Mouse (Mus musculus): ENCODE measurements around the gene Gm49630. TPM values are rescaled to one million over a fixed set of nuclear protein-coding genes. Genes with fewer than 3 reads are reported as not detected.
A peak's percentile ranks its signal among the peaks of the same experiment; 100 is the strongest.
"Not testable (repeated sequence)": the region's sequence is repeated elsewhere in the genome, so short reads cannot be mapped to it uniquely, and the experiment has no call there.

Gm49630 gene
- not detected in 2 replicates for polyA plus RNA-seq (2014; fragmentation: Nextera tagmentation; extraction: Ambion mirVana)

- H3K27me3 ChIP-seq (ENCODE audit: control insufficient read depth, insufficient read depth, low read length); H3K9ac ChIP-seq (ENCODE audit: low read length); H3K4me3 ChIP-seq (ENCODE audit: low read depth, low read length); H3K27ac ChIP-seq (ENCODE audit: low read depth, low read length); H3K4me2 ChIP-seq (ENCODE audit: low read depth, low read length, severe bottlenecking); H3K9me3 ChIP-seq (ENCODE audit: control insufficient read depth, low read length); H3K4me1 ChIP-seq (replicated peaks; ENCODE audit: control insufficient read depth, insufficient read depth, low read length); DNase-seq (ENCODE audit: low spot score); H3K36me3 ChIP-seq (ENCODE audit: control insufficient read depth, insufficient read depth, low read length); ATAC-seq (replicated peaks; ENCODE audit: low FRiP score): not testable (repeated sequence)
- WGBS: 80% methylated on average over 1 of the region's 5 CpGs
Measured at GRCm38 (mm10) chr17:7371879-7372278, at the start of gene Gm49630. Gene Gm49630 (minus strand): TSS chr17:7371979.

- WGBS: 9% methylated on average over 2 of the region's 3 CpGs
- not testable (repeated sequence) for H3K4me2 ChIP-seq (ENCODE audit: low read depth, low read length, severe bottlenecking); H3K27me3 ChIP-seq (ENCODE audit: control insufficient read depth, insufficient read depth, low read length); H3K36me3 ChIP-seq (ENCODE audit: control insufficient read depth, insufficient read depth, low read length); DNase-seq (ENCODE audit: low spot score); H3K4me1 ChIP-seq (replicated peaks; ENCODE audit: control insufficient read depth, insufficient read depth, low read length); H3K4me3 ChIP-seq (ENCODE audit: low read depth, low read length); H3K9me3 ChIP-seq (ENCODE audit: control insufficient read depth, low read length); H3K9ac ChIP-seq (ENCODE audit: low read length); H3K27ac ChIP-seq (ENCODE audit: low read depth, low read length)
- ATAC-seq (replicated peaks; ENCODE audit: low FRiP score): peak; percentile 75
Measured at GRCm38 (mm10) chr17:7420191-7420973, 48.6 kb upstream of the Gm49630 start.

DNA sequence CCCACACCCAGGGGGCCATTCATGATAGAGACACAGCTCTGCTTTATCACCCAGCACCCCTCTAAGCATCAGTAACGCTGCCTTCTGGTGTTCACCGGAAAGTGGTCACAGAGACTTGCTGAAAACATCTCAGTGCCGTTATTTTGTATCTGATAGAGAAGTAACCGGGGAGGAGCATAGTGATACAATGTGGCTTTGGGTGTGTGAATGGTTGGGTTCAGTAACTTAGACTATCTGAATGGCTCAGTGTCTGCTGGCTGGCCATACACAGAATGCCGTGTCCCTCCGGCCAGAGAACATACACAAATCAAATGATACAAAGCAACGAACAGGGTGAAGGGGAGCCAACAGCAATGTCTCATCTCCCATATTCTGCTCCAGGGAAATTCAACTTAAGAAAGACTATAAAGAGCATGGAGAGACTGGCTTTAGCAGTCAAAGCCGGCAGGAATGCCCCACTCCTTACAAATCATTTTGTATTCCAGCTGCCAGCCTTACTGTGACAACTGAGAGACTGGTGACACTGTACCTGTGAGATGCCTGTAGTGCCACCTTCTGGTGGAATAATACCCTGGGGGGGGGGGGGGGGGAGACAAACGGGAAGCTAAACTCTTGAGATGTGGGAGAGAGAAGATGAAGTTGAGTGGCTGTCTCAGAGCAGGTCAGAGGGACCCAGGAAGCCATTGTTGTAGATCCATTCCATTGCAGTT lies 43.0 kb upstream of the Gm49630 start:
- H3K9me3 ChIP-seq (ENCODE audit: control insufficient read depth, low read length); ATAC-seq (replicated peaks; ENCODE audit: low FRiP score); H3K4me1 ChIP-seq (replicated peaks; ENCODE audit: control insufficient read depth, insufficient read depth, low read length); DNase-seq (ENCODE audit: low spot score); H3K36me3 ChIP-seq (ENCODE audit: control insufficient read depth, insufficient read depth, low read length); H3K4me3 ChIP-seq (ENCODE audit: low read depth, low read length); H3K27me3 ChIP-seq (ENCODE audit: control insufficient read depth, insufficient read depth, low read length); H3K4me2 ChIP-seq (ENCODE audit: low read depth, low read length, severe bottlenecking); H3K27ac ChIP-seq (ENCODE audit: low read depth, low read length); H3K9ac ChIP-seq (ENCODE audit: low read length): not testable (repeated sequence)
- WGBS: 95% methylated on average over 7 of the region's 9 CpGs

DNA sequence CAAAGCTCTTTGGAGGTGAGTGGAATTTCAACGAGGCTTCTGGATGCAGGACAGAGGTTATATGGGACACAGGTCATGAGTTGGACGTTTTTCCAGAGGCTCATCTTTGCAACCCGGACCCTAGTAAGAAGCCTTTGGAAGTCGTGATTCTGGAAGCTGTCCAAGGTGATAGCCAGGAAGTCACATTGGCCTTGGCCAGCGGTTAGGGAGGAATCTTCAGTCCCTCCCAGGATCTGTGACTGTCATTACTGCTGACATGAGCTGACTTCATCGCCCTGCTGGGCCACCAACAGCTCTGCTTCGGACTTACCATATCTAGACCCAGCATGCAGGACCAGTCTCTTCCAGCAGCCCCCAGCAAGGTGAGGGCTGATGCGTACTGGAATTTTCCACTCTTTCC lies 41.6 kb upstream of the Gm49630 start:
- H3K9ac ChIP-seq (ENCODE audit: low read length); H3K9me3 ChIP-seq (ENCODE audit: control insufficient read depth, low read length); H3K36me3 ChIP-seq (ENCODE audit: control insufficient read depth, insufficient read depth, low read length); H3K4me3 ChIP-seq (ENCODE audit: low read depth, low read length); ATAC-seq (replicated peaks; ENCODE audit: low FRiP score); H3K4me2 ChIP-seq (ENCODE audit: low read depth, low read length, severe bottlenecking); DNase-seq (ENCODE audit: low spot score); H3K4me1 ChIP-seq (replicated peaks; ENCODE audit: control insufficient read depth, insufficient read depth, low read length); H3K27ac ChIP-seq (ENCODE audit: low read depth, low read length); H3K27me3 ChIP-seq (ENCODE audit: control insufficient read depth, insufficient read depth, low read length): not testable (repeated sequence)
- 77% methylated on average over 8 of the region's 8 CpGs for WGBS

- not testable (repeated sequence) for H3K4me2 ChIP-seq (ENCODE audit: low read depth, low read length, severe bottlenecking); DNase-seq (ENCODE audit: low spot score); H3K27ac ChIP-seq (ENCODE audit: low read depth, low read length); H3K9me3 ChIP-seq (ENCODE audit: control insufficient read depth, low read length); H3K4me3 ChIP-seq (ENCODE audit: low read depth, low read length); H3K4me1 ChIP-seq (replicated peaks; ENCODE audit: control insufficient read depth, insufficient read depth, low read length); H3K27me3 ChIP-seq (ENCODE audit: control insufficient read depth, insufficient read depth, low read length); H3K9ac ChIP-seq (ENCODE audit: low read length); ATAC-seq (replicated peaks; ENCODE audit: low FRiP score); H3K36me3 ChIP-seq (ENCODE audit: control insufficient read depth, insufficient read depth, low read length)
- WGBS: 91% methylated on average over 6 of the region's 6 CpGs
Measured at GRCm38 (mm10) chr17:7399770-7400169, 28.0 kb upstream of the Gm49630 start.

DNA sequence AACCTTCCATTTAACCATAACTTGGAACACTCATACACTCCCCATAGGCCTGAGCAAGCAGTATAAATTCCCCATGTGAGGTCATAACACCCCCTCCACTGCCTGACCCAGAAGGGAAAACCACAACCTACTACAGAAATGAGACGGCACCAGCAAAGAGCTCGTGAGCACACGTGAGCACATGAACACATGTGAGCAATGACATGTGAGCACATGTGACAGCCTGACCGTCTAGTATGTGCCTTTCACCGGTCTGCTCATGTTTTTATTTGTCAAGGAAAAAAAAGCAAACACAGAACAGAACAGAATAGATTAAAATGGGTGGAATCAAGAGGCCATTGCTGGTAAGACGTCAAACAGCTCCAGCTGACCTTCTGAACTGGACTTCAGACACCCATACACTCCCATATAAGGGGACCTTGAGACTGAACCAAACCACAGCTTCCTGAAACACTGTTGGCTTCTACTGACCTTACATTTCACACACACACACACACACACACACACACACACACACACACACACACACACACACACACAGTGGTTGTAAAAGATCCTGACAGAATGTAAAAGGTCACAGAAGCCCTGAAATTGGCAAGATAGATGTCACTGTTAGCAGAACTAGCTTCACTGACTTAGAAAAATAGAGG lies 26.5 kb upstream of the Gm49630 start:
- WGBS: 88% methylated on average over 6 of the region's 6 CpGs
- ATAC-seq (replicated peaks; ENCODE audit: low FRiP score); H3K27me3 ChIP-seq (ENCODE audit: control insufficient read depth, insufficient read depth, low read length); H3K9ac ChIP-seq (ENCODE audit: low read length); H3K4me2 ChIP-seq (ENCODE audit: low read depth, low read length, severe bottlenecking); H3K27ac ChIP-seq (ENCODE audit: low read depth, low read length); H3K36me3 ChIP-seq (ENCODE audit: control insufficient read depth, insufficient read depth, low read length); H3K4me1 ChIP-seq (replicated peaks; ENCODE audit: control insufficient read depth, insufficient read depth, low read length); H3K4me3 ChIP-seq (ENCODE audit: low read depth, low read length); H3K9me3 ChIP-seq (ENCODE audit: control insufficient read depth, low read length); DNase-seq (ENCODE audit: low spot score): not testable (repeated sequence)

DNA sequence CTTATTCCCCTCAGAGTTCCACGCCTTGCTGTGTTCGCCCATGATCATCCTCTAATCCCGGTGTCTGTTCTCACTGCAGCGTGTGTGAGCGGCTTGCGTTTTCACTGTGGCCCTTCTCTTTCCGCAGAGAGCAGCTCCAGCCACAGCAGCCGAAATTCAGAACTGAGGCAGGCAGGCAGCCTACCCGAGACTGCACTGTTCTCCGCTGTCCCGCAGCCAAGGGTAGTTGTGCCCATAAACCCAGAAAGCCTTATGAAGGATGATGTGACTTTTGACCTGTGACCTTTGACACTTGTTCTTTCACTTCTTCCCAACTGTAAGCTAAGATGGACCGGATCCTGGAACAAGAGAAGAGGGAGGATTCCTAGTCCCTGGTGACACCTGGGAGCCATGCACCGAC lies 25.3 kb upstream of the Gm49630 start:
- H3K36me3 ChIP-seq (ENCODE audit: control insufficient read depth, insufficient read depth, low read length); H3K27ac ChIP-seq (ENCODE audit: low read depth, low read length); H3K9me3 ChIP-seq (ENCODE audit: control insufficient read depth, low read length); H3K9ac ChIP-seq (ENCODE audit: low read length); ATAC-seq (replicated peaks; ENCODE audit: low FRiP score); H3K4me3 ChIP-seq (ENCODE audit: low read depth, low read length); H3K4me1 ChIP-seq (replicated peaks; ENCODE audit: control insufficient read depth, insufficient read depth, low read length); DNase-seq (ENCODE audit: low spot score); H3K27me3 ChIP-seq (ENCODE audit: control insufficient read depth, insufficient read depth, low read length); H3K4me2 ChIP-seq (ENCODE audit: low read depth, low read length, severe bottlenecking): not testable (repeated sequence)
- WGBS: 82% methylated on average over 10 of the region's 13 CpGs

- not testable (repeated sequence) for ATAC-seq (replicated peaks; ENCODE audit: low FRiP score)
- no CpG with 5 or more reads among the region's 2 CpGs for WGBS
Measured at GRCm38 (mm10) chr17:7396288-7396687, 24.5 kb upstream of the Gm49630 start.

More at GRCm38 (mm10) chr17:7396288-7396687, 24.5 kb upstream of the Gm49630 start:
- H3K36me3 ChIP-seq (ENCODE audit: control insufficient read depth, insufficient read depth, low read length); H3K4me2 ChIP-seq (ENCODE audit: low read depth, low read length, severe bottlenecking); H3K9me3 ChIP-seq (ENCODE audit: control insufficient read depth, low read length); H3K4me1 ChIP-seq (replicated peaks; ENCODE audit: control insufficient read depth, insufficient read depth, low read length); H3K27ac ChIP-seq (ENCODE audit: low read depth, low read length); DNase-seq (ENCODE audit: low spot score); H3K4me3 ChIP-seq (ENCODE audit: low read depth, low read length); H3K27me3 ChIP-seq (ENCODE audit: control insufficient read depth, insufficient read depth, low read length); H3K9ac ChIP-seq (ENCODE audit: low read length): not testable (repeated sequence)

All from forebrain, embryonic 11.5 days (tissue).